In the genomic region with DNA sequence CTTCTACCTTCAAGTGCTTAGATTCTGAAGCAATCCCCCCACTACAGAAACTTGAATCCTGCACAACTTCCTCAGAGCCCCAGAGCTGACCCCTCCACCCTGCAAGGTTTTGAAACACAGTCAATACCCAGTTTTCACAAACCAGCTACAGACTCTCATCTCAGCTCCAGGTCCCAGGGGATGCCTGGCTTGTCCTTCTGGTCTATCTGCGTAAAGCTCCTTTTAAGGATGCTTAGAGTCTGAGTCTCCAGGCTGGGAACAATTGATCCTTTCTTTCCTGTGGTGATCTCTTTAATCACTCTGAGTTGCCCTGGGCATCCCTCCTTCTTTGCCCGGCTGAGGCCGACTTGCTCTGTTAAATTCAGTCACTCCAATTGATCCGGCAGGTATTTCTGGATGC, we compare ENCODE assay signal across 28 mouse cellular contexts.
DNase-seq lines count a peak whose midpoint lies in the region; ATAC-seq and TF ChIP-seq lines count a peak whose summit lies in the region.
"Had no signal": no experiment of that assay in that cellular context is flagged by ENCODE, and none has a peak within 500 bp of the region (broad histone marks: within the 10 kb centered on the region; RNA-seq: fewer than 3 reads in every experiment).

No protein-coding gene starts in this region.

- no peaks in the 10 kb centered on the region for H3K36me3 ChIP-seq in midbrain, postnatal 0 days (ENCODE audit: insufficient read depth, low read length)
- H3K36me3 ChIP-seq in midbrain, embryonic 10.5 days = no peaks in the 10 kb centered on the region
- H3K36me3 ChIP-seq: embryonic facial prominence, embryonic 15.5 days; heart, embryonic 10.5 days; heart, embryonic 15.5 days; hindbrain, embryonic 13.5 days; limb, embryonic 13.5 days; neural tube, embryonic 12.5 days had no signal

- H3K27ac ChIP-seq in midbrain, postnatal 0 days (ENCODE audit: low read depth, low read length) = no peak overlapping the region
- H3K27ac ChIP-seq in midbrain, embryonic 10.5 days (replicated peaks) = no peak overlapping the region
- H3K27ac ChIP-seq: embryonic facial prominence, embryonic 15.5 days; forebrain, embryonic 13.5 days; heart, embryonic 10.5 days; heart, embryonic 15.5 days; hindbrain, embryonic 13.5 days; limb, embryonic 13.5 days; neural tube, embryonic 12.5 days had no signal

- intact Hi-C loops in gastrocnemius, postnatal 36 days (cut with DNase I) = no loop called here

- H3K4me2 ChIP-seq in midbrain, postnatal 0 days (ENCODE audit: low read depth, low read length, poor library complexity, severe bottlenecking) = no peak overlapping the region
- H3K4me2 ChIP-seq: embryonic facial prominence, embryonic 15.5 days; forebrain, embryonic 13.5 days; heart, embryonic 15.5 days; hindbrain, embryonic 13.5 days; limb, embryonic 13.5 days; liver, embryonic 11.5 days; neural tube, embryonic 12.5 days had no signal

- no peaks in the 10 kb centered on the region for H3K4me1 ChIP-seq in midbrain, postnatal 0 days (ENCODE audit: insufficient read depth, low read length)
- peaks cover 17% of the 10 kb centered on the region for H3K4me1 ChIP-seq in midbrain, embryonic 10.5 days
- H3K4me1 ChIP-seq: forebrain, embryonic 13.5 days; megakaryocyte, embryonic 14.5 days; neural tube, embryonic 12.5 days had no signal

- H3K4me3 ChIP-seq in midbrain, postnatal 0 days (ENCODE audit: low read depth, low read length) = no peak overlapping the region
- H3K4me3 ChIP-seq in midbrain, embryonic 10.5 days = no peak overlapping the region
- H3K4me3 ChIP-seq: embryonic facial prominence, embryonic 15.5 days; forebrain, embryonic 13.5 days; heart, embryonic 10.5 days; heart, embryonic 15.5 days; hindbrain, embryonic 13.5 days; limb, embryonic 13.5 days; megakaryocyte, embryonic 14.5 days; myocyte; neural tube, embryonic 12.5 days had no signal

- no peaks in the 10 kb centered on the region for H3K27me3 ChIP-seq in midbrain, postnatal 0 days (ENCODE audit: insufficient read depth, low read length)
- peaks cover 54% of the 10 kb centered on the region for H3K27me3 ChIP-seq in midbrain, embryonic 10.5 days (ENCODE audit: low read depth, poor library complexity, severe bottlenecking)
- H3K27me3 ChIP-seq: embryonic facial prominence, embryonic 15.5 days; forebrain, embryonic 13.5 days; megakaryocyte, embryonic 14.5 days had no signal

- peak; percentile 27 for DNase-seq in midbrain, postnatal 0 days (ENCODE audit: low spot score)
- DNase-seq in midbrain, embryonic 10.5 days (ENCODE audit: low spot score) = no peak
- peak; percentile 58 for DNase-seq in embryo, embryonic 10.5 days (ENCODE audit: low spot score)
- peak; percentile 47 for DNase-seq in mesoderm, embryonic 11.5 days (ENCODE audit: low read depth, low spot score)
- no peak for DNase-seq in gastrocnemius, postnatal 36 days
- DNase-seq in T-cell, adult 2 months (ENCODE audit: low spot score) = no peak
- DNase-seq: adrenal gland, postnatal 14 days; B cell, adult 2 months; cerebellum, adult 18-20 months; gastrocnemius, postnatal 10 days; kidney, adult 9 months; kidney, postnatal 10 days; layer of hippocampus, adult 9-11 months; lung, postnatal 36 days; right cerebral cortex, postnatal 14 days; thymus, postnatal 4 days had no signal

- TF ChIP-seq CTCF in midbrain, postnatal 0 days (IDR thresholded peaks at IDR 0.05) = no peak

- WGBS in midbrain, postnatal 0 days = 19% methylated on average over 4 of the region's 4 CpGs
- WGBS in midbrain, embryonic 10.5 days = 13% methylated on average over 4 of the region's 4 CpGs

- no peaks in the 10 kb centered on the region for H3K9me3 ChIP-seq in midbrain, postnatal 0 days (ENCODE audit: low read length)
- no peaks in the 10 kb centered on the region for H3K9me3 ChIP-seq in midbrain, embryonic 10.5 days (replicated peaks)
- H3K9me3 ChIP-seq: embryonic facial prominence, embryonic 15.5 days; forebrain, embryonic 13.5 days; heart, embryonic 10.5 days; heart, embryonic 15.5 days; hindbrain, embryonic 13.5 days; limb, embryonic 13.5 days; neural tube, embryonic 12.5 days had no signal

- H3K9ac ChIP-seq in midbrain, postnatal 0 days (replicated peaks; ENCODE audit: low read length, poor library complexity, severe bottlenecking) = no peak overlapping the region
- H3K9ac ChIP-seq: embryonic facial prominence, embryonic 15.5 days; forebrain, embryonic 13.5 days; heart, embryonic 15.5 days; hindbrain, embryonic 13.5 days; limb, embryonic 13.5 days; neural tube, embryonic 12.5 days had no signal

- no peak for ATAC-seq in midbrain, postnatal 0 days (ENCODE audit: low FRiP score)
- ATAC-seq: forebrain, embryonic 13.5 days; intestine, postnatal 0 days; midbrain, embryonic 16.5 days had no signal

Comparison
In these comparisons a context has a peak if more than half of its experiments do, and no peak if none do; other contexts are left out.
1. DNase-seq: peak in midbrain, postnatal 0 days (single experiment), embryo, embryonic 10.5 days (single experiment) and mesoderm, embryonic 11.5 days (single experiment); none in midbrain, embryonic 10.5 days (single experiment), gastrocnemius, postnatal 36 days (0 of 2) and T-cell, adult 2 months (single experiment).